Mouse (Mus musculus): ENCODE data around the gene Arl14.

DNA sequence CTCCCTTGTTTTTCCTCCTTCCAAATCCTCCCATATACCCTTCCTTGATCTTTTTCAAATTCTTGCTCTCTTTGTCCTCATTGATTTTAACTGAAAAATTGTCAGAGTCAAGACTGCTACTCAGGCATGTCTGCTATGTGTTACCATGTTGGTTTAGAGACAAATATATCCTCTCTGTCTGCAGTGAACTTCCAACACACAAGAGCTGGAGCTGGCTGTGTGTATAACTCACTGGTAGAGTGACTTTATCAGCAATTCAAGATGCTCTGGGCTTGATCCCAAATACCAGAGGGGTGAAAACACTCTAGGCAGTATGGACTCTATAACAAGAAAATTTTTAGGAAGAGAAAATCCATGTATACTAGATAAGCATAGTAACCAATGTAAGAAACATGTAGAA lies 2.8 kb downstream of the Arl14 start:
- TF ChIP-seq CTCF (IDR thresholded peaks at IDR 0.05; ENCODE audit: control insufficient read depth, insufficient read depth, low read length): no peak
- TF ChIP-seq POLR2A (IDR thresholded peaks at IDR 0.05; ENCODE audit: borderline replicate concordance, control insufficient read depth, low read depth, low read length): no peak

Data from bone marrow, adult 2 months (tissue).